Mouse (Mus musculus): ENCODE measurements around the gene Dnmt3b. TPM values are rescaled to one million over a fixed set of nuclear protein-coding genes. Genes with fewer than 3 reads are reported as not detected.

The Dnmt3b gene
- total RNA-seq (2014; fragmentation: Nextera tagmentation) (20.2 and 22.1 TPM in 2 replicates), total RNA-seq (2017) (13.4 and 18.0 TPM in 2 replicates)

GRCm38 (mm10) chr2:153649298-153650013 is at the start of gene Dnmt3b:
Gene Dnmt3b (plus strand): TSS chr2:153649450.
- ATAC-seq (replicated peaks; ENCODE audit: low FRiP score, low TSS enrichment, poor library complexity, severe bottlenecking), result peak; percentile 42

GRCm38 (mm10) chr2:153600021-153600666 is 49.1 kb upstream of the Dnmt3b start:
- peak; percentile 64 for ATAC-seq (replicated peaks; ENCODE audit: low FRiP score, low TSS enrichment, poor library complexity, severe bottlenecking)

GRCm38 (mm10) chr2:153600667-153601648 is 48.3 kb upstream of the Dnmt3b start:
- ATAC-seq (replicated peaks; ENCODE audit: low FRiP score, low TSS enrichment, poor library complexity, severe bottlenecking), result peak; percentile 85

- no peak for ATAC-seq (replicated peaks; ENCODE audit: low FRiP score, low TSS enrichment, poor library complexity, severe bottlenecking)
These were observed 45.5 kb upstream of the Dnmt3b start for GRCm38 (mm10) chr2:153603724-153604123.

- no peak for ATAC-seq (replicated peaks; ENCODE audit: low FRiP score, low TSS enrichment, poor library complexity, severe bottlenecking)
These were observed 42.8 kb upstream of the Dnmt3b start for GRCm38 (mm10) chr2:153606421-153606820.

GRCm38 (mm10) chr2:153607870-153608515 is 41.3 kb upstream of the Dnmt3b start:
- peak; percentile 81 for ATAC-seq (replicated peaks; ENCODE audit: low FRiP score, low TSS enrichment, poor library complexity, severe bottlenecking)

- ATAC-seq (replicated peaks; ENCODE audit: low FRiP score, low TSS enrichment, poor library complexity, severe bottlenecking), result no peak
These were observed 40.2 kb upstream of the Dnmt3b start for GRCm38 (mm10) chr2:153609058-153609457.

- ATAC-seq (replicated peaks; ENCODE audit: low FRiP score, low TSS enrichment, poor library complexity, severe bottlenecking), result peak; percentile 59
These were observed 39.7 kb upstream of the Dnmt3b start for GRCm38 (mm10) chr2:153609548-153609947.

GRCm38 (mm10) chr2:153610426-153611240 is 38.6 kb upstream of the Dnmt3b start:
- peak; percentile 53 for ATAC-seq (replicated peaks; ENCODE audit: low FRiP score, low TSS enrichment, poor library complexity, severe bottlenecking)

- no peak; the same call in 1 of the 2 replicates for ATAC-seq (replicated peaks; ENCODE audit: low FRiP score, low TSS enrichment, poor library complexity, severe bottlenecking)
These were observed 38.0 kb upstream of the Dnmt3b start for GRCm38 (mm10) chr2:153611241-153611630.

- no peak for ATAC-seq (replicated peaks; ENCODE audit: low FRiP score, low TSS enrichment, poor library complexity, severe bottlenecking)
These were observed 37.5 kb upstream of the Dnmt3b start for GRCm38 (mm10) chr2:153611743-153612142.

- no peak for ATAC-seq (replicated peaks; ENCODE audit: low FRiP score, low TSS enrichment, poor library complexity, severe bottlenecking)
These were observed 36.5 kb upstream of the Dnmt3b start for GRCm38 (mm10) chr2:153612594-153613281.

- ATAC-seq (replicated peaks; ENCODE audit: low FRiP score, low TSS enrichment, poor library complexity, severe bottlenecking), result peak; percentile 48
These were observed 32.4 kb upstream of the Dnmt3b start for GRCm38 (mm10) chr2:153616893-153617292.

- ATAC-seq (replicated peaks; ENCODE audit: low FRiP score, low TSS enrichment, poor library complexity, severe bottlenecking), result no peak
These were observed 30.8 kb upstream of the Dnmt3b start for GRCm38 (mm10) chr2:153618439-153618838.

GRCm38 (mm10) chr2:153618889-153619288 is 30.4 kb upstream of the Dnmt3b start:
- ATAC-seq (replicated peaks; ENCODE audit: low FRiP score, low TSS enrichment, poor library complexity, severe bottlenecking), result no peak

- no peak for ATAC-seq (replicated peaks; ENCODE audit: low FRiP score, low TSS enrichment, poor library complexity, severe bottlenecking)
These were observed 26.8 kb upstream of the Dnmt3b start for GRCm38 (mm10) chr2:153622449-153622848.

GRCm38 (mm10) chr2:153630950-153631349 is 18.3 kb upstream of the Dnmt3b start:
- peak; percentile 53 for ATAC-seq (replicated peaks; ENCODE audit: low FRiP score, low TSS enrichment, poor library complexity, severe bottlenecking)
